16 mouse cellular contexts compared by ENCODE assay signal in genomic region chr8:11257079-11258017, GRCm38 (mm10). TPM values are rescaled to one million over a fixed set of nuclear protein-coding genes. Genes with fewer than 3 reads are reported as not detected.
DNase-seq lines count a peak whose midpoint lies in the region; ATAC-seq and TF ChIP-seq lines count a peak whose summit lies in the region.
"Had no signal": no experiment of that assay in that cellular context is flagged by ENCODE, and none has a peak within 500 bp of the region (broad histone marks: within the 10 kb centered on the region; RNA-seq: fewer than 3 reads in every experiment).

No protein-coding gene starts in this region.

- no peak for TF ChIP-seq CTCF in stomach, postnatal 0 days (IDR thresholded peaks at IDR 0.05; ENCODE audit: low read depth)

- H3K4me1 ChIP-seq in kidney, embryonic 15.5 days, result peaks cover 98% of the 10 kb centered on the region
- H3K4me1 ChIP-seq in stomach, postnatal 0 days (replicated peaks; ENCODE audit: control insufficient read depth, insufficient read depth), result no peaks in the 10 kb centered on the region
- H3K4me1 ChIP-seq: forebrain, embryonic 12.5 days; midbrain, embryonic 12.5 days had no signal

- no peak overlapping the region for H3K4me3 ChIP-seq in kidney, embryonic 15.5 days (replicated peaks)
- no peak overlapping the region for H3K4me3 ChIP-seq in stomach, postnatal 0 days (ENCODE audit: low read depth, low read length)
- H3K4me3 ChIP-seq: embryonic facial prominence, embryonic 15.5 days; forebrain, embryonic 12.5 days; midbrain, embryonic 12.5 days had no signal

- H3K9me3 ChIP-seq in kidney, embryonic 15.5 days (replicated peaks), result no peaks in the 10 kb centered on the region
- no peaks in the 10 kb centered on the region for H3K9me3 ChIP-seq in stomach, postnatal 0 days (ENCODE audit: control insufficient read depth, low read length)
- H3K9me3 ChIP-seq: embryonic facial prominence, embryonic 15.5 days; forebrain, embryonic 12.5 days; midbrain, embryonic 12.5 days had no signal

- peak overlapping the region; percentile 93 for H3K27ac ChIP-seq in kidney, embryonic 15.5 days
- H3K27ac ChIP-seq in stomach, postnatal 0 days (replicated peaks), result no peak overlapping the region
- H3K27ac ChIP-seq: embryonic facial prominence, embryonic 15.5 days; forebrain, embryonic 12.5 days; macrophage; midbrain, embryonic 12.5 days had no signal

- H3K36me3 ChIP-seq in kidney, embryonic 15.5 days, result no peaks in the 10 kb centered on the region
- H3K36me3 ChIP-seq in stomach, postnatal 0 days (ENCODE audit: control insufficient read depth, insufficient read depth, low read length), result no peaks in the 10 kb centered on the region
- H3K36me3 ChIP-seq: embryonic facial prominence, embryonic 15.5 days; forebrain, embryonic 12.5 days; midbrain, embryonic 12.5 days had no signal

- no peak overlapping the region for H3K4me2 ChIP-seq in kidney, embryonic 15.5 days
- H3K4me2 ChIP-seq in stomach, postnatal 0 days (replicated peaks; ENCODE audit: low read depth), result no peak overlapping the region
- H3K4me2 ChIP-seq: embryonic facial prominence, embryonic 15.5 days; forebrain, embryonic 12.5 days; midbrain, embryonic 12.5 days had no signal

- no peak for ATAC-seq in kidney, embryonic 15.5 days (replicated peaks; ENCODE audit: low FRiP score)
- ATAC-seq in stomach, postnatal 0 days (ENCODE audit: low FRiP score, low TSS enrichment), result 0 out of 2 replicates have a peak, but pooled peaks have one; percentile 22
- ATAC-seq: hindbrain, embryonic 16.5 days had no signal

- DNase-seq in adrenal gland, postnatal 14 days, result peak; percentile 69
- DNase-seq in adrenal gland, postnatal 25 days, result no peak
- DNase-seq in kidney, postnatal 36 days, result no peak
- peak; percentile 24 for DNase-seq in retina, postnatal 1 day
- DNase-seq in retina, embryonic 14.5 days (ENCODE audit: low spot score), result no peak
- no peak for DNase-seq in stomach, postnatal 0 days (ENCODE audit: low spot score)
- no peak for DNase-seq in left cerebral cortex, adult 18-20 months (ENCODE audit: low spot score in 2 of 2)
- DNase-seq: cerebellum, adult 8-10 months; right cerebral cortex, postnatal 14 days; thymus, adult 18-20 months had no signal

- 52% methylated on average over 13 of the region's 13 CpGs for WGBS in kidney, embryonic 15.5 days
- WGBS in stomach, postnatal 0 days, result 62% methylated on average over 13 of the region's 13 CpGs

- H3K9ac ChIP-seq in kidney, embryonic 15.5 days, result no peak overlapping the region
- H3K9ac ChIP-seq in stomach, postnatal 0 days (ENCODE audit: low read length), result no peak overlapping the region
- H3K9ac ChIP-seq: embryonic facial prominence, embryonic 15.5 days; forebrain, embryonic 12.5 days; midbrain, embryonic 12.5 days had no signal

- TF ChIP-seq EP300 in stomach, postnatal 0 days (optimal IDR thresholded peaks at IDR 0.05), result no peak

- no peaks in the 10 kb centered on the region for H3K27me3 ChIP-seq in kidney, embryonic 15.5 days
- no peaks in the 10 kb centered on the region for H3K27me3 ChIP-seq in stomach, postnatal 0 days (ENCODE audit: control insufficient read depth, insufficient read depth, low read length)
- H3K27me3 ChIP-seq: embryonic facial prominence, embryonic 15.5 days; forebrain, embryonic 12.5 days; midbrain, embryonic 12.5 days had no signal

RNA-seq across cellular contexts. Expression of gene Col4a2, which starts 55.3 kb away (rescaled TPM):
- total RNA-seq in adrenal gland, postnatal 14 days (2021), result 341 and 356 TPM in 2 replicates
- total RNA-seq in adrenal gland, postnatal 25 days (2021), result 214 and 239 TPM in 2 replicates
- polyA plus RNA-seq in kidney, embryonic 15.5 days (2015; fragmentation: Nextera tagmentation; extraction: Ambion mirVana), result 108 and 116 TPM in 2 replicates
- 43.4 and 47.2 TPM in 2 replicates for polyA plus RNA-seq in stomach, postnatal 0 days (2015; fragmentation: Nextera tagmentation; extraction: Ambion mirVana)
- 10 to 100 TPM; 40.9 to 45.1 TPM for total RNA-seq in left cerebral cortex, adult 18-20 months (2021)

RNA-seq across cellular contexts. Expression of gene Col4a1, which starts 55.3 kb away (rescaled TPM):
- total RNA-seq in adrenal gland, postnatal 14 days (2021), result 574 and 650 TPM in 2 replicates
- 385 and 411 TPM in 2 replicates for total RNA-seq in adrenal gland, postnatal 25 days (2021)
- 297 and 335 TPM in 2 replicates for polyA plus RNA-seq in kidney, embryonic 15.5 days (2015; fragmentation: Nextera tagmentation; extraction: Ambion mirVana)
- 96.3 and 99.0 TPM in 2 replicates for polyA plus RNA-seq in stomach, postnatal 0 days (2015; fragmentation: Nextera tagmentation; extraction: Ambion mirVana)
- 10 to 100 TPM; 39.0 to 47.4 TPM for total RNA-seq in left cerebral cortex, adult 18-20 months (2021)

Comparison
In these comparisons a context has a peak if more than half of its experiments do, and no peak if none do; other contexts are left out.
1. DNase-seq: peak in adrenal gland, postnatal 14 days (single experiment) and retina, postnatal 1 day (single experiment); none in adrenal gland, postnatal 25 days (single experiment), kidney, postnatal 36 days (0 of 2), retina, embryonic 14.5 days (single experiment), stomach, postnatal 0 days (single experiment) and left cerebral cortex, adult 18-20 months (0 of 2).